Mouse (Mus musculus) forebrain, embryonic 12.5 days (tissue): Measurements from ENCODE around the gene Rasip1. TPM values are rescaled to one million over a fixed set of nuclear protein-coding genes. Genes with fewer than 3 reads are reported as not detected.

ENCODE experiments used
- ATAC-seq: fragments of 200-750 bp; cut with Nextera tagmentation; 2 replicates; pipeline ENCODE4 v1.8.0; 2017; ENCODE audit warnings: moderate TSS enrichment; ENCODE audit not compliant: low FRiP score
- H3K27ac ChIP-seq: fragments of 300-500 bp; sonication (generic); 2 replicates; pipeline ENCODE4 v1.5.1; 2016; ENCODE audit warnings: mild to moderate bottlenecking
- H3K27me3 ChIP-seq: fragments of 300-500 bp; sonication (generic); 2 replicates; pipeline ENCODE4 v1.6.1; 2016; ENCODE audit warnings: mild to moderate bottlenecking
- H3K36me3 ChIP-seq: fragments of 300-500 bp; sonication (generic); replicated peaks from 2 replicates; pipeline ENCODE4 v1.6.1; 2016; ENCODE audit warnings: mild to moderate bottlenecking
- H3K4me1 ChIP-seq: fragments of 300-500 bp; sonication (generic); 2 replicates; pipeline ENCODE4 v1.6.1; 2016
- H3K4me2 ChIP-seq: fragments of 300-500 bp; sonication (generic); 2 replicates; pipeline ENCODE4 v1.6.1; 2016; ENCODE audit warnings: mild to moderate bottlenecking, moderate library complexity
- H3K4me3 ChIP-seq: fragments of 300-500 bp; sonication (generic); replicated peaks from 2 replicates; pipeline ENCODE4 v1.5.1; 2016; ENCODE audit warnings: mild to moderate bottlenecking
- H3K9ac ChIP-seq: fragments of 300-500 bp; sonication (generic); 2 replicates; pipeline ENCODE4 v1.6.1; 2016; ENCODE audit warnings: mild to moderate bottlenecking
- H3K9me3 ChIP-seq: fragments of 300-500 bp; sonication (generic); 2 replicates; pipeline ENCODE4 v1.6.1; 2016
- WGBS: fragments of 180-500 bp; shearing (Covaris S2); methylation state at CpG from one replicate; pipeline ENCODE4 v1.1.7; 2016; 5-methylcytosine and 5-hydroxymethylcytosine counted together
- polyA plus RNA-seq: library from polyadenylated mRNA; unstranded; fragments of >200 nt; fragmentation: Nextera tagmentation; extraction: Ambion mirVana; gene quantifications from 2 replicates; pipeline ENCODE4 v1.2.1, GENCODE M21; 2016

Gene Rasip1
- polyA plus RNA-seq, 1 experiment from 2014 or later = 8.9 TPM

DNA sequence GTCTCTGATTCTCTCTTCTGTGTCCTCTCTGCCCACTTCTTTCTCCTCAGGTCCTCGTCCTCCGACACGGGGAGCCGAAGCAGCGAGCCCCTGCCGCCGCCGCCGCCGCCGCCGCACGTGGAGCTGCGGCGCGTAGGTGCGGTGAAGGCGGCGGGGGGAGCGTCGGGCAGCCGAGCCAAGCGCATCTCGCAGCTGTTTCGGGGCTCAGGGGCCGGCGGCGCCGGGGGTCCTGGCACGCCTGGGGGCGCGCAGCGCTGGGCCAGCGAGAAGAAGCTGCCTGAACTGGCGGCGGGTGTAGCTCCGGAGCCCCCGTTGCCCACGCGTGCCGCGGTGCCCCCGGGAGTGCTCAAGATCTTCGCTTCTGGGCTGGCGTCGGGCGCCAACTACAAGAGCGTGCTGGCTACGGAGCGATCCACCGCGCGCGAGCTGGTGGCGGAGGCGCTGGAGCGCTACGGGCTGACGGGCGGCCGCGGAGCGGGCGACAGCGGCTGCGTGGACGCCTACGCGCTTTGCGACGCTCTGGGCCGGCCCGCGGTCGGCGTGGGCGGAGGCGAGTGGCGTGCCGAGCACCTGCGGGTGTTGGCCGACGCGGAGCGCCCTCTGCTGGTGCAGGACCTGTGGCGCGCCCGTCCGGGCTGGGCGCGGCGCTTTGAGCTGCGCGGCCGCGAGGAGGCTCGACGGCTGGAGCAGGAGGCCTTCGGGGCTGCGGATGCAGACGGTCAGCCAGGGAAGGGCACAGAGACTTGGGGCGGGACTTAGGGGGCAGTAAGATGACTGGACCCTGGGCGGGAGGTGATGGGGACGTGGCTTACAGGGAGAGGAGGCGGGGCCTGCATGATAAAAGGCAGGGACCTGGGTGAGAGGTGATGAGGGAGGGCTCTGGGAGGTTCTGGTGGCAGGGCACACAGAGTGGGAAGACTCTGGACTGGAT is 1.3 kb downstream of the Rasip1 start:
- Histone ChIP-seq H3K27me3 (peaks cover 79% of the 10 kb centered on the region), H3K4me2 (peak overlapping the region; percentile 96), H3K4me3 (peak overlapping the region; percentile 60), H3K9ac (peak overlapping the region; percentile 78), H3K27ac (peak overlapping the region; percentile 83), H3K4me1 (peaks cover 17% of the 10 kb centered on the region), H3K36me3 (no peaks in the 10 kb centered on the region), H3K9me3 (no peaks in the 10 kb centered on the region)
- peak; percentile 85 for ATAC-seq
- WGBS = 1% methylated on average over 104 of the region's 105 CpGs

DNA sequence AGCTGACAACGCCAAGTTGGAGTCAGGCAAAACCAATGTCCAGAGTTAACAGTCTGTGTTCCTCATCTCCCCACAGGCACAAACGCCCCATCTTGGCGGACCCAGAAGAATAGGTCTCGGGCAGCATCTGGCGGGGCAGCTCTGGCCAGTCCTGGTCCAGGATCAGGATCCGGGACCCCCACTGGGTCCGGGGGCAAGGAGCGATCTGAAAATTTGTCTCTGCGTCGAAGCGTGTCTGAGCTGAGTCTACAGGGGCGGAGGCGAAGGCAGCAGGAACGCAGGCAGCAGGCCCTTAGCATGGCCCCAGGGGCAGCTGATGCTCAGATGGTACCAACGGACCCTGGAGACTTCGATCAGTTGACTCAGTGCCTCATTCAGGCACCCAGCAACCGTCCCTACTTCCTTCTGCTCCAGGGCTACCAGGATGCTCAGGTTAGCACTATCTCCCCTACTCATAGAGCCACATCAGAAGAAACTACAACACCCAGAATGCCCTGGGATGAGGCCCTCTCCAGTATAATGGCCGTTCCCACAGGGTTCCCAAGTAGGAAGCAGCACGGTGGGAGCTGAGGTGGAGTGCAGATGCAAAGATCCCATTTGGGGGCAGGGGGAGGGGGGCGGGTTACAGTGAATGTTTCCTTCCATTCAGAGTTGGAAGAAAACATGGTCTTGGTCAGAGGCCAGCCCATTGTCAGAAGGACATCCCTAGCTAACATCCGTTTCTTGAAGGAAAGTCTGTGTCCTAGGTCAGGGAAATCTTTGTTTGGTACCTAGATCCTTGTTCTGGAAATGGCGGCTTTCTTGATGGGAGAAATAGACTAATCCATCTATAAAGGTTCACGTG is 3.0 kb downstream of the Rasip1 start:
- Histone ChIP-seq H3K27me3 (peaks cover 79% of the 10 kb centered on the region), H3K27ac (no peak overlapping the region), H3K9me3 (no peaks in the 10 kb centered on the region), H3K36me3 (no peaks in the 10 kb centered on the region), H3K4me1 (peaks cover 17% of the 10 kb centered on the region), H3K4me2 (no peak overlapping the region), H3K9ac (no peak overlapping the region), H3K4me3 (no peak overlapping the region)
- 74% methylated on average over 23 of the region's 23 CpGs for WGBS
- no peak for ATAC-seq

- Histone ChIP-seq H3K9me3 (no peaks in the 10 kb centered on the region), H3K9ac (peak overlapping the region; percentile 48; the same call in 1 of the 2 replicates), H3K36me3 (peaks cover 10% of the 10 kb centered on the region; the same call in 1 of the 2 replicates), H3K4me3 (peak overlapping the region; percentile 27), H3K4me1 (peaks cover 15% of the 10 kb centered on the region), H3K27ac (no peak overlapping the region), H3K27me3 (peaks cover 60% of the 10 kb centered on the region), H3K4me2 (peak overlapping the region; percentile 47)
- ATAC-seq = no peak
- WGBS = 21% methylated on average over 35 of the region's 35 CpGs
These were observed 5.2 kb downstream of the Rasip1 start for GRCm38 (mm10) chr7:45632499-45632898.

DNA sequence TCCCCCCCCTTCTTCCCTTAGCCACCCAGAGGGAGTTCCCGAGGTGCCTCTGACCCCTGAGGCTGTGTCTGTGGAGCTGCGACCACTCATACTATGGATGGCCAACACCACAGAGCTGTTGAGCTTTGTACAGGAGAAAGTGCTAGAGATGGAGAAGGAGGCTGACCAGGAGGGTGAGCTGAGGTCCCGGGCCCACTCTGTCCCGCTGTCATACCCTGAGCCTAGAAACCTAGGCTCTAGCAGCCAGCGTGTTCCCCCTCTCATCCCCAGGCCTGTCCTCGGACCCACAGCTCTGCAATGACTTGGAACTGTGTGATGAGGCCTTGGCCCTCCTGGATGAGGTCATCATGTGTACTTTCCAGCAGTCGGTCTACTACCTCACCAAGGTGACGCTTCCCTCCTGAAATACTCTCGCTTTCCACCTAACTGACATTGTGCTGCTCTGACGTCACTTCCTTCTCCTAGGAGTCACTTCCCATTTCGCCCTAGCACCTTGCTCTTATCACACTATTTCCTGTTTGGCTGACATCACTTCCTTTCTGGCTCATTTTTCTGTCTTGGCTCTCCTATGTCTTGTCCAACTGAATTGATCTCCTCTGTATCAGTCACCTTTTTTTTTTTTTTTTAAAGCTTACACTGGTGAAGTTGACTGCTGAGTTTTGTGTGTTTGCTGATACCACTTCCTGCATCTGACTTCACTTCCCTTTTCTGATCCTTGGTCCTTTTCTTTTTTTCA is 7.8 kb downstream of the Rasip1 start:
- Histone ChIP-seq H3K4me3 (no peak overlapping the region), H3K27me3 (peaks cover 41% of the 10 kb centered on the region), H3K27ac (no peak overlapping the region), H3K4me2 (no peak overlapping the region), H3K9me3 (no peaks in the 10 kb centered on the region), H3K9ac (no peak overlapping the region), H3K36me3 (peaks cover 10% of the 10 kb centered on the region; the same call in 1 of the 2 replicates), H3K4me1 (peaks cover 7% of the 10 kb centered on the region)
- no peak for ATAC-seq
- WGBS = 91% methylated on average over 11 of the region's 11 CpGs

- WGBS = 88% methylated on average over 15 of the region's 15 CpGs
- Histone ChIP-seq H3K4me3 (no peak overlapping the region), H3K9ac (no peak overlapping the region), H3K27ac (no peak overlapping the region), H3K4me2 (no peak overlapping the region), H3K27me3 (peaks cover 41% of the 10 kb centered on the region), H3K36me3 (peaks cover 10% of the 10 kb centered on the region; the same call in 1 of the 2 replicates), H3K4me1 (peaks cover 7% of the 10 kb centered on the region), H3K9me3 (no peaks in the 10 kb centered on the region)
- no peak for ATAC-seq
These were observed 8.7 kb downstream of the Rasip1 start for GRCm38 (mm10) chr7:45635711-45636688.

GRCm38 (mm10) chr7:45637710-45638109 is 10.4 kb downstream of the Rasip1 start:
- no peak overlapping the region for H3K4me3 ChIP-seq
- H3K27me3 ChIP-seq = peaks cover 24% of the 10 kb centered on the region
- no peak overlapping the region for H3K27ac ChIP-seq
- H3K4me1 ChIP-seq = peaks cover 13% of the 10 kb centered on the region
- H3K9ac ChIP-seq = no peak overlapping the region
- H3K36me3 ChIP-seq = peaks cover 10% of the 10 kb centered on the region; the same call in 1 of the 2 replicates
- 92% methylated on average over 6 of the region's 6 CpGs for WGBS
- 0 out of 2 replicates have a peak overlapping the region, but pooled peaks have one; percentile 1 for H3K4me2 ChIP-seq
- no peak for ATAC-seq
- no peaks in the 10 kb centered on the region for H3K9me3 ChIP-seq

GRCm38 (mm10) chr7:45638623-45639401 is 11.5 kb downstream of the Rasip1 start:
- 16% methylated on average over 29 of the region's 29 CpGs for WGBS
- H3K27me3 ChIP-seq = peaks cover 13% of the 10 kb centered on the region; the same call in 1 of the 2 replicates
- H3K36me3 ChIP-seq = peaks cover 10% of the 10 kb centered on the region; the same call in 1 of the 2 replicates
- peaks cover 20% of the 10 kb centered on the region for H3K4me1 ChIP-seq
- H3K4me3 ChIP-seq = peak overlapping the region; percentile 27
- peak overlapping the region; percentile 47; the same call in 1 of the 2 replicates for H3K9ac ChIP-seq
- peak; percentile 91 for ATAC-seq
- peak overlapping the region; percentile 51 for H3K4me2 ChIP-seq
- 0 out of 2 replicates have a peak overlapping the region, but pooled peaks have one; percentile 5 for H3K27ac ChIP-seq
- H3K9me3 ChIP-seq = no peaks in the 10 kb centered on the region

DNA sequence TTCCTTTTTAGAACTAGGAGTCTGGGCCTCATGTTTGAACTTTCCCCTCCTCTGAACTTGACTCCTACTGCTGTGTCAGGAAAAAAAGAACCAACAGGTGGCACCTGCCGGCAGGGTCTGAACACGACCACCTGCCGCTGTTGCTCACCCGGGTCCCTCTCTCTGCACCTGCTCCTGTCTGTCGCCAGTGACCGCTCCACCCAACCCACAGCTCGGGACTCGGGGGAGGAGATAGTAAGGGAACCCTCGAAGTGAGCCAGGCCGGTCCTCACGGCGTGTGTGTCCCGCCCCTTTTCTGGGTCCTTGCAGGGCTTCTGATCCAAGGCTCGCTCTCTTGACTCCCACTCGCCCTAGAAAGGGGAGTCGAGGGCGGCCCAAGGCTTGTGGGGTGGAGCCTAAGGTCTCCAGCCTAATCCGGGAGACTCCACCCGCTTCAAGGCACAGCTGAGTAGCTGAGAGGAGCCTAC is 12.3 kb downstream of the Rasip1 start, which contains the start of gene Mamstr:
Gene Mamstr, plus strand, starts transcription at position 417 of the 467 bp plus-strand sequence.
- Histone ChIP-seq H3K4me2 (peak within 1 kb of the TSS; percentile 51; the same call in 1 of the 2 replicates), H3K27ac (no peak within 1 kb of the TSS), H3K36me3 (peaks cover 10% of the 10 kb centered on the region; the same call in 1 of the 2 replicates), H3K27me3 (peaks cover 13% of the 10 kb centered on the region; the same call in 1 of the 2 replicates), H3K4me1 (peaks cover 28% of the 10 kb centered on the region), H3K4me3 (no peak within 1 kb of the TSS), H3K9ac (no peak within 1 kb of the TSS), H3K9me3 (no peaks in the 10 kb centered on the region)
- WGBS = 18% methylated on average over 19 of the region's 19 CpGs
- ATAC-seq = no peak

GRCm38 (mm10) chr7:45640191-45640957 is 13.1 kb downstream of the Rasip1 start:
- H3K9me3 ChIP-seq = no peaks in the 10 kb centered on the region
- 75% methylated on average over 19 of the region's 19 CpGs for WGBS
- no peak overlapping the region for H3K4me2 ChIP-seq
- H3K4me3 ChIP-seq = no peak overlapping the region
- H3K9ac ChIP-seq = no peak overlapping the region
- peaks cover 10% of the 10 kb centered on the region; the same call in 1 of the 2 replicates for H3K36me3 ChIP-seq
- peaks cover 17% of the 10 kb centered on the region for H3K27me3 ChIP-seq
- H3K27ac ChIP-seq = no peak overlapping the region
- no peak for ATAC-seq
- peaks cover 32% of the 10 kb centered on the region for H3K4me1 ChIP-seq
